Mouse (Mus musculus): ENCODE measurements around the gene Exoc4. TPM values are rescaled to one million over a fixed set of nuclear protein-coding genes. Genes with fewer than 3 reads are reported as not detected.

Gene Exoc4
- total RNA-seq, 4 experiments from 2014 or later, result 44.3 to 49.6 (median 45.2) TPM

DNA sequence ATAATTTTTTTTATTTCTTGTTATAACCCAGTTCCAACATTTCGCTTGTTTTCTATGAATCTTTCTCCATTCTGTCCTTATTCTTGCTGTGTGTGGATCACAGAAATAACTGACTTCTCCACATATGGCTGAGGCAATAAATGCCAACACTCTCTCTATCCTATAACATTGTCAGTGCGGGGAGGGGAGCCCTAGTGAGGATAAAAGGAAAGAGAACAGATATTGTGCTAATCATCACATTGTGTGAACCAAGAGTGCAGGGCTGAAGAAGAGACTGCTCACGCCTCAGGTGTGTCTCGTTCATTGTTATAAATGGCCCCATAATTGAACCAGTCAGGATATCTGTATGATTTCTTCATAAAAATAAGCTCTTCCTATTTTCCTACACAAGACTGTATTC is 665.1 kb downstream of the Exoc4 start:
- DNase-seq (ENCODE audit: low spot score in 2 of 2), result no peak

DNA sequence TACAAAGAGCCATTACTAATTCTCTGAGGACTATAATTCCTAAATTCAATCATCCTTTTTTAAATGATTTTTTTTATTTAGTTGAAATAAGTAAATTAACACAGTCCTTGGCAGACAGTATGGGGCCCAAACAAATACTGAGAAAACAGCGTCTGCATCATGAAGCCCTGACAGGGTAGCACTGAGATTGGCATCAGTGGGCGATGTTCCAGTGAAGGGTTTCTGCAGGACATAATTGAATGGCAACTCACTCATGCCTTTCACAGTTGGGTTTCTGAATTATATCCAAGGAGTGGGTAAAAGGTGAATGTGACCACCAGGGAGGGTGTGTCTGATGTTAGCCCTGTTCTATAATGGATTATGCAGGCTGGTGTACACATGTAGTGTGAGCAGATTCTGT is 674.7 kb downstream of the Exoc4 start:
- no peak for DNase-seq (ENCODE audit: low spot score in 2 of 2)

DNA sequence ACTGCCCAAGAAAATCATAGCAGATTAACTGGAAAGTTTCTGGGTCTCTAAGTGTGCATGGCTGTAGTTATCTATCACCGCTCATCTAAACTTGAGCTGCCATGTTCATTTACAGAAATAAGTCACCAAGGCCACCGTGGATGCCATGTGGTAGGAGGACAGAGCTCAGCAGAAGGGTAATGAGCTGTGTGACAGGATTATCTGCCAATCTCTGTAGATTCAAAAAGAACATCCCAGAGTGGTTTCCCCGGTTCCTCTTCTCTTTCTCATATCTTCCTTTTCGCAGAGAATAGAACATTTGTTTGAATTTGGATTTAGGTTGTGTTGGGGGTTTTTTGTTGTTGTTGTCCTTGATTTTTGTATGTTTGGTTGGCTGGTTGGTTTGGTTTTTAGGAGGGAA is 676.0 kb downstream of the Exoc4 start:
- no peak for DNase-seq (ENCODE audit: low spot score in 2 of 2)

DNA sequence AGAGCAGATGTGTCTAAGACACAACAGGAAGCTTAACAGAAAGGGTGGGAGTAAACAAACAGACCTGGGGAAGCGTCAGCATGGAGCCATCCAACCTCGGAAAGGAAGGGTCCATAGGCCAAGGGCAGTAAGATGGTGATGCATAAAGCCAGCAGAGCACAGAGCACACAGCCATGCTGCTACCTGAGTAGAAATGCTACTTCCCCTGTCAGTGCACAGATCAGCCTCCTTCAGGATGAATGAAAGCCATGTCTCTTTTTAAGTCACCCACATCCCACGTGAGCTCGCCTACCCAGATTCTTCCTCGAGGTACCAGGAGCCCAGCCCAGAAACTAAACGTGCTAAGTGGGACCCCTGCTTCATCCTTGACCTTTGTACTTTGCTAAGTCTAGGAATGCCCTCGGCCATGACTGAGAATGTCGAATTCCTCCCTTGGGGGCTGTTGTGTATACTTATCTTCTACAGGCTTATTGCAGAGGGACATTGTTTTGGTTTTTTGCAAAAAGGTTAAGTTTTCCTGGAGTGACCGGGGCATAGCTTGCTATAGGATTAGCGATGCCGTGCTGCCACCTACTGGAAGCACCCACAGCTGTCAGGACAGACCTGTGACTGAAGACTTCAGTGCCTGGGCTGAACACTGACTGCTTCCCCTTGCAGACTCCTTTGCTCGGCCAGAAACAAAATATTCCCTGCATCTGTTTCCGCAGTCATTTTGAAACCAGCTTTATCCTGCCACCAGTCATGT is 680.6 kb downstream of the Exoc4 start:
- peak; percentile 41 to 44 for DNase-seq (ENCODE audit: low spot score in 2 of 2)

DNA sequence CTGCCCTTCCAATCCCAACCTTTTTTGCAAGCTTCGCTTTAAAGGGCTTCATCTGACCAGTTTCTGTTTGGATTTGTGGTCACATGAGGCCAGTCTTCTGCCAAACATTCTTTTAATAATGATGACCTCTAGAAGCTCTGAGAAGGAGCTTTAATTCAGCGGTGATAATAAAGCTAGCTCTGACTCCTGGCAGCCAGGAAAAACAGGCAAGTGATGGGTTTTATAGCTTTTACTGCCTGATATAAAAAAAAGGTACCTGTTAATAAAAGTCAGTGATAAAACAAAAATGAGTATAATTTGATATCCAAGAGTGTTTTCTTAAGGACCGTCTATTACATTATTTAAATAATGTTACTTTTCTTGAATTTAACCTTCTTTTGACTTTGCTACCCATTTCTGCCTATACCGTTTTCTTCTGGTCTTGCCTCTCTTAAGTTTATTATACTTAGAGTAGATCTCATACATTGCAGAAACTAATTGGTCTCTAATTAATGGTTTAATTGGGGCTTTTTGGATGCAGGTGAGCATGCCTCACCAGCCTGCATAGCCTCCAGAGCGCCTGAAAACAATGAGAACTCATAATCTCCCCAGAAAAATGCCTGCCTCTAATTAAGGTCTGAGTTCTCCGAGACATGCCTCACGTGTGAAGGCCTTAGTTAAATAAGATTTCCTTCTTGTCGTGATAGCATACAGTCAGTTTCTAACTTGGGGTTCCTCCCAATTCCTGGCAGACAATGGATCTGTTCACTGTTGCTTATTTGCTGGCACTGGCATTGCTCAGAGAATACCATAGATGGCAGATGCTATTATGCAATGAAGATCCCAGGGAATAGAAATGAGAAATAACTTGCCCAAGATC is 681.4 kb downstream of the Exoc4 start:
- no peak for DNase-seq (ENCODE audit: low spot score in 2 of 2)

DNA sequence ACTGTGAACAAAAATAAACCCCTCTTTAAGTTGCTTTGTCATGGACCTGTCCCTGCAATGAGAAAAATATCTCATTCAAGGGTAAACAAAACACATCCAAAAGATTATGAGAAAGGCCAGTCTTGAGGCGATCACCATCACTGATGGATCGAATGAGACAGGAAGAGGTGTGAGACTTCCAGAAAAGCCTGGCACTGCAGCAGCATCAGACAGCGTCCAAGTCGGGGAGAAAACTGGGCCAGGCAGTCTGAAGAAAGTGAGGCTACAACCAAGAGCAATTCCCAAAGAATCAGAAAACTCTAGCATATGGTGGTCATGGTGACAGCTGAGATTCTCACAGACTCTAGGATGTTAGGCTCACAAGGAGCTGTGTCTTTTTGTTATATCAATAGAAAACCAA is 689.0 kb downstream of the Exoc4 start:
- no peak for DNase-seq (ENCODE audit: low spot score in 2 of 2)

DNA sequence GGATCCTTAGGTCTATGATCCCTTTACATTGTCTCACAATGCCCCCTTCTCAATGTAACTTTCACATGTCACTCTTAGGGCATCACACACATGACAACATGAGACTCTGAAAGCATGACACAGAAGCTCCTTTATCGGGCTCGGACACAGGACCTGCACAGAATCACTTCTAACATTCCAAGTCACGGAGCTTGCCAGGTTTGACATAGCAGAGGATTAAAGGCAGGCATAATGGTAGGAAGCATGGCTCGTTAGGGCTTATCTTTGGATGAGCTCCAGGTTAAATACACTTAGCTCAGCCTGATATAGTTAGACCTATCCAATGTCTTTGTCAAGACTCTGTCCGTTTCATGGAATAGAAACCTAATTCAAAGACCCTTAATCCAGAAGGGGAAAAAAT is 690.3 kb downstream of the Exoc4 start:
- no peak for DNase-seq (ENCODE audit: low spot score in 2 of 2)

DNA sequence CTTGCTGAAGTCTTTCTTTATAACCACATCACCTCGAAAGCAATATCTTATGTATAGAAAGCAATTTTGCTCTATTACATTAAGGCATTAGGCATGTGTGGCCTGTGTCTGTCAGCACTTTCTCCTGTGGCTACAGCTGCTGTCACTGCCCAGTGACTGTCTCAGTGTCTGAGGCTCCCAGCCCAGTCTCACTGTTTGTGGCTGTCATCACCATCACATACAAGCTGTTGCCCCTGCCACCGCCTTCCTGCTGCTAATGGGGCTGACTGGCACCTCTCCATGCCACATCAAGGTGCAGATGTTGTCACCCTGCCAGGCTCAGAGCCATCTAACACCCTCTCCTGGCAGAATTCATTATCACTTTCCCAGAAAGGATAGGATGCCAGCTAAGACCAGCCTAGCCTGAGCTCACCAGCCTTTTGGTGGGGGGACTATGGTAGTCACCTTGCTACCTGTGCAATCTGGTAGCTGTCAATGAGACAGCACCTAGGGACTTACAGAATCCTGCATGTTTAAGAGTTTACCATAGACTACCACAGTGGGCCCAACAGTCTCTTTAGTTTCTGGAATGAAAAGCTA is 698.1 kb downstream of the Exoc4 start:
- DNase-seq (ENCODE audit: low spot score in 2 of 2), result no peak

DNA sequence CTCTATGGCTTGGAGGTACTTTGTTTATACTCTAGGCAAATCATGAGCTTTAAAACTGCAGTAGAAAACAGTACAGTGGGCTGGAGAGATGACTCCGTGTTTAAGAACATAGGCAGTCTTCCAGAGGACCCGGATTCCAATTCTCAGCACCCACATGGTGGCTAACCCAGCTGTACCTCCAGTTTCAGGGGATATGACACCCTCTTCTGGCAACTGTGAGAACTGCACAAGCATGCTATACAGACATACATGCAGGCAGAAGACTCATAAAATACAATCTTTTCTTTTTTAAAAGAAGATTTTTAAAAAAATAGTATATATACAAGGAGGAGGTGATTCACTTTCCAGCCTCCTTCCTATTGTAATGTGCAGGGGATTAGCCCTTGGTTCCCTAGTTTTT is 701.2 kb downstream of the Exoc4 start:
- no peak for DNase-seq (ENCODE audit: low spot score in 2 of 2)

DNA sequence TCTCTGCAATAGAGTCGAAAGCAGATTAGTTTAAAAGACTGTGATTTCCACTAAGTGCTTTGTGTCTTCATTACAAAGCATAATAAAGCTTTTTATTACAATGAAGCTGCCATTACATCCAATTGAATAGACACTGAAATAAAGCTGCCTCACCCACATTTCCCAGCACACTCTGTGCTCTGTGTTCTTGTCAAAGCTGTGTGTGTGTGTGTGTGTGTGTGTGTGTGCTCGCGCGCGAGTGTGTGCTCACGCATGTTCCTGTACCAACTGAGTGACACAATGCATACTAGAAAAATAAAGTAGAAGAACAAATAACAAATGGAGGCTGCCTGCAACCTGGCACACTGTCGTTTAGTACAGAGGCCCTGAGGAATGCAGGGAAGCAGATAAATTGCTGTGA is 706.6 kb downstream of the Exoc4 start:
- no peak for DNase-seq (ENCODE audit: low spot score in 2 of 2)

DNA sequence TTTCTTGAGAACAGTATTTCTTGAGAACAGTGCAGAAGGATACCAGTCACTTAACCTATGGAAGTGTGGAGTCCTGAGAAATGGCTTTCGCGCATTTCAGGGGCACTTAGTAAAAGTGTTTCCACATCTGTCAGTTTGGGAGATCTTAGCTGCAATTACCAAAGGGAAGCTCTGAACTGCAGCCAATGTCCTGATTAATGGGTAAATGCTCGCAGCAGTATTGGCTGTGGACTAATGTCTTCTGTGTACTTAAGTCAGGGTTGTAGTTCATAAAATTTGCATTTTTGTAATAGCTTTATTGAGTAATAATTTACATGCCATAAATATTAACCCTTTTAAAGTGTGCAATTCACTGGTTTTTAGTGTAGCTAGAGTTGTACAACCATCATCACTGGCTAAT is 709.4 kb downstream of the Exoc4 start:
- DNase-seq (ENCODE audit: low spot score in 2 of 2), result no peak

DNA sequence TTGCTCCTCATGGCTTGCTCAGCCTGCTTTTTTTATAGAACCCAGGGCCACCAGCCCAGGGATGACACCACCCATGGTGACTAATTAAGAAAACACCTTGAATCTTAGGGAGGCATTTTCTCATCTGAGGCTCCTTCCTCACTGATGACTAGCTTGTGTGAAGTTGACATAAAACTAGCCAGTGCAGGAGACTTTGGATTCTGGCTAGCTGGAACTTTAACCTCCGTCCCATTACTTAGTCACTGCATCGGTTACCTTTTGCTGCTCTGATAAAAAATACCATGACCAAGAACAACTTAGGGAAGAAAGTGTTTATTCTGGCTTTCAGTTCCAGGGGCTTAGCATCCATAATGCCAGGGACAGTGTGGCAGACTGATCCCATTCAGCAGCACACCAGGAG is 711.9 kb downstream of the Exoc4 start:
- no peak for DNase-seq (ENCODE audit: low spot score in 2 of 2)

DNA sequence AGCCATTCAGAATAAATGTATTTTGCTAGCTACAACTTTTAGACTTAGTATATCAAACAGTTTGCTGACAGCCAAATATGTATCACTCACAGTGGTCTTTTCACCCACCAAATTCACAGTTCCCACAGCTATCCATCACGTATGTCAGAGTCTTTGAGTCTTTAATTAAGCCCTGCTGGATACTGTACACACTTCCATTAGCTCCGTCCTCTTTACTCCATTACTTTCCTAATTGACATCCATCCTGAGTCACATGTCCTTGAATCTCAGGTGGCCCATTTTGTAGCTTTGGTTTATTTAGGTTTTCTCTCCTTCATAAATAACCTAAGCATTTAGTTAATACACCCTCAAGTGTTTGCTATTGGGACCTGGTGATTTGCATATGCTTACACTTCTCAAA is 714.2 kb downstream of the Exoc4 start:
- DNase-seq (ENCODE audit: low spot score in 2 of 2), result no peak

DNA sequence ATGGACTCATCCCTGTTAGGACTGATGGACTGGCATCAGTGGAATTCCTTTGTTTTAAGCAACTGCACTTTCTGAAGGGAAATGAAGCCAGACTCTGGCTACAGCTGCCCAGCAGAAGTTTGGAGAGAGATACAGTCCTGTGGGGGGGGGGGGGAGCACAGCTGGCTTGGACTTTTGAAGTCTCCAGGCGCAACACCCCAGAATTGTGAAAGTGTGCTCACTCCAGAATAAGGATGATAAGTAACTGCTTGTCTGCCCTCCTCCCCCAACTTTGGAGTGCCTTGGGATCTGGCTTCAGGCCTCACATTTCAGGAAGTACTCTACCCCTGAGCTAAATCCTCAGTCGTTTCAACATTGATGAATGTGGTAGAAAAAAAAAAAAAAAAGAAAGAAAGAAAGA is 716.7 kb downstream of the Exoc4 start:
- no peak for DNase-seq (ENCODE audit: low spot score in 2 of 2)

DNA sequence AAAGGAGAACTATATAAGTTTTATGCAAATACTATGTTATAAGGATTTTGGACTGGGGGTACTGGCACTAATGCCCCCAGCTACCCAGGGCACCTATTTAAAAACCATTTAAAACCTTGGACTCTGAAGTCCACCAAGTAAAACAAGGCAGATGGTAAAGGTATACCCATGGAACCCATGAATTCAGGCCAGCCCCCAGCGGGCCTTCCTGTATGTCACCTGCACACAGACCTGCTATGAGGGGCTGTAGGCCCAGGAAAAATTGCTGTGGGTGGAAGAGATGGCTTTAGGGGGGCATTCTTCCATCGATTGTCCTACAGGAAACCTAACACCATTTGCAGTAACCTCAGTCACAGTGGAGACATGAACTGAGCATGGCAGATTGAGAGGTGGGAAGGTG is 719.9 kb downstream of the Exoc4 start:
- no peak for DNase-seq (ENCODE audit: low spot score in 2 of 2)

DNA sequence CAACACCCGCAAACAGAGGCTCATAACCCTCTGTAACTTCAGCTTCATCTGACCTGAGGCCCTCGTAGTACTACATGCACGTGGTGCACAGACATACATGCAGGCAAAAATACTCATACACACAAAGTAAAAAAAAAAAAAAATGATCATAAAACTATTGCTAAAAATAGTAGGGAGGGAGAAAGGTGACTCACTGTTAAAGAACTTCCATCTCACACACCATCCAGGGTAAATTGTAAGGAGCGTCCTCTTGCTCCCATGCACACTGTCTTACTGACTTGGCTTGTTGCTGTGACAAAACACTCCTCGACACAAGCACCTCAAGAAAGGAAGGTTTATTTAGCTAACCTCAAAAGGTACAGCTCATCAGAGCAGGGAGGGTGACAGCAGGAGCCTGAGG is 723.9 kb downstream of the Exoc4 start:
- DNase-seq (ENCODE audit: low spot score in 2 of 2), result no peak

DNA sequence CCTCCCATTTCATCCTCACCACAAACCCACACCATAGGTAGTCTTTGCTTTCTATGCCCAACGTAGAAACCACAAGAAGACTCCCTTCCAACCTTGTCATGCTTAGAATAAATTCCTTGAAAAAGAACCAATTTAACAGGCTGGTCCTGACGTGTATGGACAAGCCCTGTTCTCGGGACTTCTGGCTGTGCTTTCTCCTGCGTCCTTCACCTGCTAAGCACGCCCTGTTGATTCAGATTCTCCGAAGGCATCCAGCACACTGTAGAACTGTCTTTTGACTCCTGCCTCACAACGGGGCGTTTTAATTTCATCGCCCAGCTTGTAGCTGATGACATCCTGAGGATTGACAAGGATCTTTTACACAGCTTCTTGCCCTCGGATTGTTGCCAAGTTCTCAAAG is 727.7 kb downstream of the Exoc4 start:
- DNase-seq (ENCODE audit: low spot score in 2 of 2), result no peak

DNA sequence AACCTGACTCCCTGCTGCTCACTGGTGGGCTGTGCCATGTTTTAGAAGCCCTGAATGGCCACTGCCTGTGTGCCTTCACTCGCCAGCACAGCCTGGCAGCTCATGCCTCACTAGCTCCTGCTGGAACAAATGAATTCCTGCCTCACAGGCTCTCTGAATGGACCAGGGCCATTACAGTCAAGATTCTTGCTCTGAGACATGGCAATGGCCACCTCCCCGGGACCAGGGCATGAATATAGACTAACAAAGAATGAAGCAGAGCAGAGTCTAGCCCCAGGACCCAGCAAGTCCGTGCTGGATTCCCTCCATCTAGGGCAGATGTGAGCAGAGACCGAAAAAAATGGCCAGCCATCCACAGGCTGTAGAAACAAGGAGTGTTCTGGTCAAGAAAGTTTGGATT is 728.6 kb downstream of the Exoc4 start:
- no peak for DNase-seq (ENCODE audit: low spot score in 2 of 2)

DNA sequence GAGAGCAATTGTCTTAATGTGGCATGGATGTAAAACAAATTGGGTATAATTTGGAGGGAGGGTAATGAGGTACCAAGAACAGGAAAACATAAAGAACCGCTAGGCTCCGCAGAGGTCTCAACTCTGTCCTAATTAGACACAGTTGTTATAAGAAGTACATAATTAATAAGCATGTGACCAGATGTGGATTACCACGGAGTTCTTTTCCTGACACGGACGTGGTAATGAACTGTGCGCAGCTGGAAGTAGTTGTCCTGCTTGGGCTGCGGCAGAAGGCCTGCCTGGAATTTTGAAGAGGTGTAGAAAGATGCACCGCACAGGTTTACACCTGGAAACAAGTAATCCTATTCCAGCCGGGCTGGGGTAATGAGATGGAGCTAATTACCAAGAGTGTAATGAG is 729.0 kb downstream of the Exoc4 start:
- DNase-seq (ENCODE audit: low spot score in 2 of 2), result no peak

DNA sequence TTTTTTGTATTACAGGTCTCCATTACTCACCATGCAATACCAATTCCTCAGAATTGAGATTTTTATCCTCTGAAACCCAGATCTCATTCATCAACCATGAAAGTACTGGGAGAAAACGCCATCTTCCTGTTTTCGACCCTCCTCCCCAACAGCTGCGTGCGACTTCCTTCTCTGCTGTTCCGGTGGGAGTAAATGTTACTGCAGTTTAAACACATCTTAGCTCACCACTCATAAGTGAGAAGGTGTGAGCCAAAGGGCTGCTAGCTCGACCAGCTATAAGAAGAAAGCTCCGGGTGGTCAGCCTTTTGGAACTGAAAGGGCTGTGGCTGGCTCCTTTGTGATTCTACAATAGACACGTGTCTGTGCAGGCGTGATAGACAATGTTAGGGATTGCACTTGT is 733.8 kb downstream of the Exoc4 start:
- DNase-seq (ENCODE audit: low spot score in 2 of 2), result no peak

DNA sequence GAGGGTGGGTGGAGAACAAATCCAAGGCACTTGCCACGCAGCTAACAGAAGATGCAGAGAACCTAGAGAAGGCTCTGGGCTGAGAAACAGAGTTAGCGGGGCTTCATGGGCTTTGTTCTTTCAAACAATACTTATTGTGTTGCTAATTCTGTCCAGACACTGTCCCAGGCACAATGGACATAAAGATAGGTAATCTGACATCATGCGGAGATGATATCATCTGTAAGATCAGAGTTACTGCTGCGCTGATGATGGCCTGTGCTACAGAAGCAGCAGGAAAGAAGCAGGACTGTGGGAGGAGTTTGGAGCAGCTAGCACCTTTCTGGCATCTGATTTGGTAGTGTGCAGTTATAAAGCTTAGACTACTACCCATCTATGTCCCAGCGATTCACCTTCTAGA is 738.2 kb downstream of the Exoc4 start:
- no peak for DNase-seq (ENCODE audit: low spot score in 2 of 2)

DNA sequence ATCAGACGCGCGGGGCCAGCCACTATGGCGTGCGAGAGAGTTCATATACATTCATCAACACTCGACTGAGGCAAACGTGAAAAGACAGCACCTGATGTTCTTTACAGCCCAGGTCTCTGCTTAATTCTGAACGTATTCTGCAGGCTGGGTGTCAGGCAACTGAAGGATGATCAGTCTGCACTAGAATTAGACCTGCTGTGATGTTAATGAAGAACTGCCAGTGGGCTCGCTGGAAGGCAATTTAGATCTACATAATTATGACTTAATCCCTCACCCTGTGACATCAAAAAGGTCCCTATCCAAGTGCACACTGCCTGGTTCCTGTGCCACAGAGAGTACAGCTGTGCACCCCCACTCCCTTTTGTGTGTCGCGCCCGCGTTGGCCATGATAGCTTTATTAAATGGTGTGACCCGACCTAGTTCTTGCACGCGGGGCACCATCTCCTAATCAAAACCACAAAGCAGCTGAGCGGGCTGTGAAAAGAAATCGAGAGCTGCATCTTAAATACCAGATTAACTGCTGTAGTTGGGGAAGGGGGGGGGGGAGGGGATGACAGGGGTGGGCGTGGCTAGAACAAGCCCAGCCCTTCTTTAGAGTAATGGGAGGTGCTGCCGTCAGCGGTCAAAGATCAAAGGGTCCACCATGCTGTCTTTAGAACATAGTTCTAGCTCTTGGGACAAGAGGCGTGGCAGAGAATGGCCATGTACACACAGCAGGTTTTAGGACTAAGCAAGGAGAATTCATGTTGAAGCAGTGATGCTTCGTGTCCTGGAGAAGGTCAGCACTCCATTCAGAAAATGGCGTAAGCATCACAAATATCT is 743.5 kb downstream of the Exoc4 start:
- no peak for DNase-seq (ENCODE audit: low spot score in 2 of 2)
